Mouse (Mus musculus) heart, adult 2 months (tissue): ENCODE data around the gene Kazn.

ENCODE experiments used
- EP300 ChIP-seq: fragments of 200-500 bp; IDR thresholded peaks from 2 replicates; pipeline ENCODE4 v1.6.1; 2011; ENCODE audit warnings: low read depth, low read length, control low read depth; ENCODE audit not compliant: insufficient read depth
- POLR2A ChIP-seq: fragments of 200-500 bp; IDR thresholded peaks from 2 replicates; pipeline ENCODE4 v1.6.1; 2011; ENCODE audit warnings: mild to moderate bottlenecking, low read depth, low read length, control low read depth; ENCODE audit not compliant: insufficient read depth

DNA sequence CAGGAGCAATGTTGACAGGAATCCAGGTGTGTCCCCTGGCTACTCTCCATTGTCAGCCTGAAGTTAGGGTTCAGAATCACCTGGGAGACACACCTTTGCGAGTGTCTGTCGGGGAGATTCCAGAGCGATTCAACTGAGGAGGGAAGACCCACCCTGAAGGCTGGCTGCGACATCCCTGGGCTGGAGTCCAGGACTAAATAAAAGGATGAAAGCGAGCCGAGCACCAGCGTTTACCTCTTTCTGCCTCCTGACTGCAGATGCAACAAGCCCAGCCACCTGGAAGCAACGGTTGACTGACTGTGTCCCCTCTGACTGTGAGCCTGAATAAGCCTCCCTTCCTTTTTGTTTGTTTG is 179.4 kb downstream of the Kazn start:
- TF ChIP-seq POLR2A (no peak), EP300 (no peak)
